Mouse (Mus musculus) brain, embryonic 14.5 days (tissue): Measurements from ENCODE around the gene Dok1. TPM values are rescaled to one million over a fixed set of nuclear protein-coding genes. Genes with fewer than 3 reads are reported as not detected.

Experiments
- DNase-seq: peaks from one replicate; pipeline ENCODE4 v3.0.0-alpha.2; 2011; ENCODE audit warnings: low read depth
- CTCF ChIP-seq: fragments of 200-500 bp; IDR thresholded peaks from 2 replicates; pipeline ENCODE4 v1.5.1; 2012; ENCODE audit warnings: inconsistent platforms, mild to moderate bottlenecking, moderate library complexity, borderline replicate concordance; ENCODE audit not compliant: insufficient read depth, insufficient read length; ENCODE audit errors: extremely low read depth
- POLR2A ChIP-seq: fragments of 200-500 bp; IDR thresholded peaks from 2 replicates; pipeline ENCODE4 v1.6.1; 2012; ENCODE audit warnings: mild to moderate bottlenecking, inconsistent platforms, borderline replicate concordance; ENCODE audit not compliant: poor library complexity, insufficient read depth, insufficient read length, severe bottlenecking; ENCODE audit errors: extremely low read depth
- polyA plus RNA-seq: library from polyadenylated mRNA; depleted of rRNA; stranded (reverse); fragments of >200 nt; gene quantifications from 2 replicates; pipeline ENCODE4 v1.2.3, GENCODE M21; 2012

Dok1 gene
- polyA plus RNA-seq, 1 experiment = 2.9 TPM

GRCm38 (mm10) chr6:83068221-83068620 is 35.0 kb upstream of the Dok1 start:
- TF ChIP-seq CTCF (no peak), POLR2A (no peak)
- no peak for DNase-seq

GRCm38 (mm10) chr6:83066441-83066840 is 33.2 kb upstream of the Dok1 start:
- TF ChIP-seq POLR2A = no peak
- no peak for TF ChIP-seq CTCF
- no peak for DNase-seq

GRCm38 (mm10) chr6:83065995-83066394 is 32.7 kb upstream of the Dok1 start:
- TF ChIP-seq POLR2A (no peak), CTCF (no peak)

GRCm38 (mm10) chr6:83058725-83059124 is 25.5 kb upstream of the Dok1 start:
- no peak for DNase-seq
- TF ChIP-seq CTCF (no peak), POLR2A (no peak)

More at GRCm38 (mm10) chr6:83065995-83066394, 32.7 kb upstream of the Dok1 start:
- no peak for DNase-seq

- no peak for DNase-seq
- no peak for TF ChIP-seq CTCF
- TF ChIP-seq POLR2A = no peak
Measured at GRCm38 (mm10) chr6:83057790-83058189, 24.5 kb upstream of the Dok1 start, which contains the start of gene Dqx1. Gene Dqx1, plus strand, starts transcription at chr6:83057844.

- peak; percentile 40 for DNase-seq
- TF ChIP-seq CTCF (peak; percentile 30; the same call in 1 of the 2 replicates), POLR2A (no peak)
Measured at GRCm38 (mm10) chr6:83054871-83055431, 21.7 kb upstream of the Dok1 start, which contains the start of gene Htra2. Gene Htra2, minus strand, starts transcription at chr6:83055273.

GRCm38 (mm10) chr6:83054074-83054851 is 21.0 kb upstream of the Dok1 start, which contains the start of gene Aup1:
Gene Aup1, plus strand, starts transcription at chr6:83054521.
- peak; percentile 60 for TF ChIP-seq POLR2A
- TF ChIP-seq CTCF = no peak
- peak; percentile 100 for DNase-seq

GRCm38 (mm10) chr6:83053136-83053960 is 20.1 kb upstream of the Dok1 start:
- peak; percentile 55 for DNase-seq
- no peak for TF ChIP-seq POLR2A
- TF ChIP-seq CTCF = no peak

- no peak for TF ChIP-seq CTCF
- no peak for DNase-seq
Measured at GRCm38 (mm10) chr6:83049367-83049766, 16.1 kb upstream of the Dok1 start.

GRCm38 (mm10) chr6:83044742-83045141 is 11.5 kb upstream of the Dok1 start:
- DNase-seq = no peak

GRCm38 (mm10) chr6:83043993-83044392 is 10.7 kb upstream of the Dok1 start:
- no peak for TF ChIP-seq CTCF
- TF ChIP-seq POLR2A = no peak
- DNase-seq = no peak

More at GRCm38 (mm10) chr6:83044742-83045141, 11.5 kb upstream of the Dok1 start:
- no peak for TF ChIP-seq POLR2A
- no peak for TF ChIP-seq CTCF

- no peak for DNase-seq
- TF ChIP-seq POLR2A (no peak), CTCF (no peak)
Measured at GRCm38 (mm10) chr6:83043561-83043960, 10.3 kb upstream of the Dok1 start.
